Mouse (Mus musculus) frontal cortex, postnatal 25 days (tissue): ENCODE results near the gene Mansc1.

ENCODE experiments used
- DNase-seq, 2 experiments: peaks; one replicate each; pipeline ENCODE4 v3.0.0; 2022; ENCODE audit warnings: low spot score in 2 of 2

Gene Mansc1

DNA sequence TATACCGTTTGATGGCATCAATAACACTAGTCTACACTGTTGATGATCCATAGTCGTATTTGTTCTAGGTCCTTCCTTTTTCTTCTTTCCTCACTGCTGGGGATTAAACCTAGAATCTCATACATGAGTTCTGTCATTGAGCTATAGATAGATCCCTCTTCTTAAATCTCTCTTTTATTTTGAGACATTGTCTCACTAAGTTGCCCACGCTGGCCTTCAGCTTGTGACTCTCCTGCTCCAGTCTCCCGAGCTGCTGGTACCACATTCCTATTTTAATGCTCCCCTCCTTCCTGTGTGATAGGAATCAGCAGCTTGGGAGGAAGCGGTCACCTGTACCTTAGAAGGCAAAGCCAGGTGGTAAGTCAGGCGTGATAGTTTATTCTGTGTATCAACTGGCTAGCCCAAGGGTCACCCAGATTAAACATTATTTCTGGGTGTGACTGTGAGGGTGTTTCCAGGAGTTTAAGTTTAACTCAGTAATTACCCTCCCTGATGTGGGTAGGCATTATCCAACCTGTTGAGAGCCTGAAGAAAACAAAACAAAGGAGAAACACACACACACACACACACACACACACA, 34.5 kb downstream of the Mansc1 start:
- no peak for DNase-seq

GRCm38 (mm10) chr6:134594569-134595442, 37.5 kb downstream of the Mansc1 start:
- DNase-seq: no peak

DNA sequence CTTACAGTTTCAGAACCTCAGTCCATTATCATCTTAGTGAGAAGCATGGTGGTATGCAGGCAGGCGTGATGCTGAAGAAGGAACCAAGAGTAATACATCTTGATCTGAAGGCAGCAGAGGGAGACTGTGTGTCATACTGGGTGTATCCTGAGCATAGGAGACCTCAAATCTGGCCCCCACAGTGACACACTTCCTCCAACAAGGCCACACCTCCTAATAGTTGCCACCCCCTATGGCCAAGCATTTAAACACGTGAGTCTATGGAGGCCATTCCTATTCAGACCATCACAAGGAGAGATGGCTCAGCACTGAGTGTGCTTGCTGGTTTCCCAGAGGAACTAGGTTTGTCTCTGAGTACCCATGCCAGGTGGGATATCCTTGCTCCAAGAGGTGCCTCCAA, 40.7 kb downstream of the Mansc1 start:
- no peak for DNase-seq

GRCm38 (mm10) chr6:134586241-134586640, 46.0 kb downstream of the Mansc1 start:
- DNase-seq: no peak

DNA sequence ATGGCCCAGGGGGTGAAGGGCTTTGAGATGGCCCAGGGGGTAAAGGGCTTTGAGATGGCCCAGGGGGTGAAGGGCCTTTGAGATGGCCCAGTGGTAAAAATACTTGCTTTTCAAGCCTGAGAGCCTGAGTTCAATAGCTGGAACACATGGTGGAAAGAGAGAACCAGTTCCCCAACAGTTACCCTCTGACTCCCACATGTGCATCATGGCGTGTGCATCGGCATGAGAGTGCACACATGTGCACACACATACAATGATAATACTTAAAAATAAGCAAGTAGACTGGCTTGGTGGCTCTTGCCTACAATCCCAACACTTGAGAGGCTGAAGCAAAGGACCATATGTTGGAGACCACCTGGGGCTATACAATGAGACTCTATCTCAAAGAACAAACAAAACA, 47.7 kb downstream of the Mansc1 start:
- no peak for DNase-seq

DNA sequence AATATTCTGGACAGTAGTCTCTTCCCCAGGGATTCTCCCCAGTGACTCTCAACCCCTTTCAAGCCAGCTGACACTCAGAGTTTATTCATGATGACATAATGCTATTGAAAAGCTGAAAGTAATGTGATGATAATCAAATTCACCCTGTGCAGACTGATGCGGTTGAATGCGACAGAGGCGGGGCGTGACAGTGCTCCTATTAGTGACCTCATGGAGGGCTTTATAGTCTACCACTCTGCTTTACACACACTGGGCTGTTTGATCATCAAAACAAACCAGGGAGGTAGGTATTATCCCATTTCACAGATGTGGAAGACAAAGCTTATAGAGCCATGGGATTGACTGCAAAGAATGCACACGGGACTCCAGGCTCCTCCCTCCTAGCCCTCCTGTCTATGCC, 50.2 kb downstream of the Mansc1 start:
- DNase-seq: no peak

DNA sequence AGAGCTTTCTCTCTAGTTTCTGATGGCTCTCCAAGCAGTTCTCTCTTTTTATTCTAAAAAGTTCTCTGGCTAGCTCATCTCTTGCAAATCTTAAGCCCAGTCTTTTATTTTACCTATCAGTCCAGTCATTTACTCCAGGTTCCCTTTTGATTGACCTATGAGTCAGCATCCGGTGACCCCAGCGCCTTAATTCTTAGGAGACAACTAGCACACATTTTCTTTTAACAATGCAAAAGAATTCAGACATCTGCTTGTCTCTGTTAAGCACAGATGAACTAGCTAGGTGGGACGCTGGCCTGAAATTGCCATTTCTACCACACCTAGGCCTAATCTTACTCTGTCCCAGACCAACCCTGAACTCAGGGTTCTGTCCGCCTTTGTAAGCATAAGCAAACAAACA, 52.8 kb downstream of the Mansc1 start:
- DNase-seq: no peak

DNA sequence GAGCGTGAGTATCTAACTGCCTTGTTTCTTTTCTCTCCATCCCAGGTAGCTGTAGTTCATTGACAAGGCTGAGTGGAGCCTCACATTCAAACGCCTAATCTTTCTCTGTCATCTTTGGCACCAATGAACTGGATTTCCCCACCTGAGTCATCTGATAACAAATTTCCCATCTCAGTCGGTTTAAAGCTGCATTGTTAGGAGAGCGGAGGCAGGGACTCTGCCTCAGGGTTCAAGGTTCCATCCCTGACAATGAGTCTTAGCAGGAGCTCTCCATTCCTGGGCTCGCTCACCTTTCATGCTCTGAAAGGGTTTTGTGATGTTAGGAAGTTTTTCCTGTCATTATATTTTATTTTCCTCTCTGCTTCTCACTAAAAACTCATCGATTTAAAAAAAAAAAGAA, 54.2 kb downstream of the Mansc1 start:
- DNase-seq: no peak

DNA sequence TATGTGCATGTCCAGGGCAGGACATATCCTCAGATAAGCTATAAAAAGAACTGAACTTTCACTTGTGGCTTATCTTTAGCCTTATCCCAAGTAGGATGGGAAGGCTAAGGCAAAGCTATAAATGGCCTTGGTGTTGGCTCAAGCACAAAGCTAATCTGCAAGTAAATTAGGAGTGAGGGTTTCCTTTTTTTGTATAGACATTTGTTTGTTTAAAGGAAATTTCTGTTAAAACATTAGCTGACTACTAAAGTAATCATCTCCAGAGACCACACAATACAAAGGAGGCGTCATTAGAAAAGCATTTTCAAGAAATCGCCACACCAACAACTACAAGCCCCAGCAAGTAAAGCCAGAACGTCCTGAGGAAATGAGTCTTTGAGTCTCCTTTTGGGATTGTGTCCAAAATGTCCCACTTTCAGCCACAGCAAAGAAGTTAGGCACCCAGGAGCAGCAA, 57.0 kb downstream of the Mansc1 start:
- DNase-seq: no peak

DNA sequence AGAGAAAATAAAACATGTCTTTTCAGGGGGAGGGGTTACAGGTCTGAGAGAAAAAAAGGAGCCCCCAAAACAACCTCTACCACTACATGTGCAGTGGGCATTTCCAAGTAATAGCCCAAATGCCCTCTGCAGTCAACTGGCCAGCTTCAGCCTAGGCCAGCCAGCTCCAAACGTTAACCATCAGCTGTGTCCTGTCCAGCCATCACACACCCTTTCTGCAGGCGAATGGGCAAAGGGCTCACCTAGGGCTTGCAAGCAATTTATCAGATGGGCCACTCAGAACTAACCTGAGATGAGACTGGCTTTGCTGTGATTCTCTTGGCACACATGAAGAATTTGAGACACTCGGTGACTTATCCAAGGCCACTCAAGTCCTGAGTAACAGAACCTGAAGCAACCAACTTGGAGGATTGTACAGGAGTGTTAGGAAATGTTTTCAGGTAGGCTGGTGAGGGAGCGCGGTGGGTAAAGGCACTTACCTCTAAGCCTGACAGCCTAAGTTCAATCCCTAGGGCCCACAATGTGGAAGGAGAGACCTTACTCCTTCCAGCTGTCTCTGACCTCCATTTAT, 64.2 kb downstream of the Mansc1 start:
- DNase-seq: no peak

DNA sequence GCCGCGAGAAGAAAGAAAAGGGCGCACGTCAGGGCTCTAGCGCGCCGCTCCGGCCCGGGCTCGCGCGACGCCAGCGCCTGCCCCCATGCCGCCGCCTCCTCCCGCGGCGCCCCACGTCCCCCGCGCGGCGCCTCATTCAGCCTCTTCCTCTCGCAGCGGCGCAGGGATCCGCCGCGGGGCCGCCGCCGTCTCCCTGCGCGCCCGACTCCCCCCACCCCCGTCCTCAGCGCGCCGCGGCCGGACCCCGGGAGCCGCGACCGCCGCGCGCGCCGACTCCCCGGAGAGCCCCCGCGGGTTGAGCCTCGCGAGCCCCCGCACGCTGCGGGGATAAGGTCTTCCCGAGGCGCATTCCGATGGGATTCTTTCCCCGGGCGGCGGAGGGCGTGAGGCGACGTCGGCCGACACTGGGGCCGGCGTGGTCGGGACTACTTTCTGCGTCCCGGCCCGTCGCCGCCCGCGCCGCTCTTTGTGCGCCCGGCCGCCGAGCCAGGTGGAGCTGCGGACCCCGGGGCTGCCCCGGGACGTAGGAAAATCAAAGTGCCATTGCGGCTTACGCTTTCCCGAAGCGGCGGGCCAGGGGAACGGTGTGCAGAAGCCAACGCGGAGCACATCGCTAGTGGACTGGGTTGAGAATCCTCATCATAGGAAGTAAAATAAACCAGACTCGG, 65.3 kb downstream of the Mansc1 start, which contains the start of gene Lrp6:
Gene Lrp6, minus strand, starts transcription at position 148 of the 668 bp plus-strand sequence.
- DNase-seq: peak; percentile 71

GRCm38 (mm10) chr6:134566248-134566817, 66.0 kb downstream of the Mansc1 start:
- no peak for DNase-seq

DNA sequence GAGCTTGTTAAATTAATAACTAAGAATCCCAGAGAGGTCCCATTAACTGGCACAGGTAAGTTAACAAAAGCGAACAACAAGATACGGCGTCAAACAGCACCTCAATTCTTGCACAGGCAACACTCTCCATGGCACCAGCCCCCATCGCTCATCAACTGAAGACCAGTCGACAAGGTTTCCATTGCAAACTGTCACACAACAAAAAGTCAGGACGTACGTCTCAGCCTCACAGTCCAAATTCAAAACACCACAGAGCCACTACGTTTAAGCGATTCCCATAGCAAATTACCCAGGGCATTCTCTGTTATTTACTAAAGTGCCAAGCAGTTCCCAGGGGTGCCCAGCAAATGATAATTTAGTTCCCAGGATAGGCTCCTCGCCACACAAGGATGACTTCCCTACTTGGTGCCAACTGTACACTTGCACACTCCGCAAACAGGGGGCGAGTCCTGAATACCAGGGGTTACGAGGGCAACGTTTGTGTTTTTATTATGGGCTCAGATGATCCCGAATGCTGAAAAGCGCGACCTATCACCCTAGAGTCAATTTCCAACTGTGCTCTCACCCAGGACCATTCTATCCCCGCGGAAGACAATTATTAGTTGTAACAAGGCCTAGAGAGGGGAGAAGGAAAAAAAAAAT, 66.6 kb downstream of the Mansc1 start:
- no peak for DNase-seq

DNA sequence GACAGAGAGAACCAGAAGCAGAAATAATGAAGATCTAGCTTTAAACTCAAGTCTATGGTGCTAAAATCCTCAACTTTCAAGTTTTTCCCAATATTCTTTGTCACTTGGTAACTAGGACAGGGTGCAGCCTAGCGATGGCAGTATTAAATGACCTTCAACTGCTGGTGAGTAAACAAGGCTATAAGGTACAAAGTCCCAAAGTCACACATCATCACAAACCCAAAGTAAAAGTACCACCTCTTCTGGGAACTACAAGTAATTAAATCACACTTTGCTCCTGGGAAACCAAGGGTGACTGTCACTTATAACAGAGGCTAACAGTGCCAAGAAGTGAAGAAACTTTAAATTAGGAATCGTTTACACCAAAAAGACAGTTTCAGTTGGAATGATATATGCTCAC, 67.7 kb downstream of the Mansc1 start:
- no peak for DNase-seq

DNA sequence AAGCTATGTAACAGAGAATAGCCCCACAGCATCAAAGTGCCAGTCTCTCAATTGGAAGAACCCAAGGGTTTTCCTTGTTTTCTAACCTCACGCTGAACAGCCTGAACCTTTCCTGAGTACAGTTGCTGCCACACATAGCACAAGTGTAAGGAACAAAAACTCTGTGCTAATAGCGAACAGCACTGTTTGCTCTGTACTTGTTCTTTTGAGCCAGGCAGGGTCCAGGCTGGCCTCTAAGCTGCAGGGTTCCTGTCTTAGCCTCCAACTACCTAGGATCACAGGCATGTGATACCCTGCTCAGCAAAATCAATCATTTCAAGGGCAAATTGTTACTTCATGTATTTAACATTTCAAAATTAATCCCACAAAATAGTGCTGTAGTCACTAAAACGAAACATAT, 72.7 kb downstream of the Mansc1 start:
- DNase-seq: no peak
